Mouse (Mus musculus) neural tube, embryonic 14.5 days (tissue): ENCODE measurements around the gene Ifitm7. TPM values are rescaled to one million over a fixed set of nuclear protein-coding genes. Genes with fewer than 3 reads are reported as not detected.

Experiments used
- polyA plus RNA-seq: library from polyadenylated mRNA; unstranded; fragments of >200 nt; fragmentation: Nextera tagmentation; extraction: Ambion mirVana; gene quantifications from 2 replicates; pipeline ENCODE4 v1.2.1, GENCODE M21; 2014

The Ifitm7 gene
- polyA plus RNA-seq, 1 experiment from 2014 or later = 1.3 TPM

Other genes with a start within 250 kb of the Ifitm7 start
- gene Rrn3, start 206.2 kb downstream of the Ifitm7 start, polyA plus RNA-seq = 97.8 and 116 TPM in 2 replicates
- 212 and 222 TPM in 2 replicates for gene Ntan1, start 168.0 kb downstream of the Ifitm7 start, polyA plus RNA-seq
- gene Pdxdc1, start 83.8 kb downstream of the Ifitm7 start, polyA plus RNA-seq = 66.1 and 87.0 TPM in 2 replicates
- gene Mpv17l, start 83.7 kb downstream of the Ifitm7 start, polyA plus RNA-seq = 37.3 and 52.7 TPM in 2 replicates
- gene 2900011O08Rik, start 284 bp downstream of the Ifitm7 start, polyA plus RNA-seq = 176 and 233 TPM in 2 replicates
- gene Nde1, start 176.4 kb upstream of the Ifitm7 start, polyA plus RNA-seq = 13.0 and 20.3 TPM in 2 replicates
- gene Marf1, start 176.5 kb upstream of the Ifitm7 start, polyA plus RNA-seq = 16.8 and 19.1 TPM in 2 replicates